Mouse (Mus musculus): ENCODE results near the gene Rbm15.

Gene Rbm15

GRCm38 (mm10) chr3:107333381-107334201 is at the start of gene Rbm15:
TSS of gene Rbm15 (minus strand) at chr3:107333673.
- peak; percentile 92 to 95 for DNase-seq (ENCODE audit: low spot score in 2 of 2)

- DNase-seq (ENCODE audit: low spot score in 2 of 2), result peak; percentile 44 to 53
These were observed 45.9 kb upstream of the Rbm15 start for GRCm38 (mm10) chr3:107379422-107379821.

- DNase-seq (ENCODE audit: low spot score in 2 of 2), result no peak
These were observed 45.2 kb upstream of the Rbm15 start for GRCm38 (mm10) chr3:107378626-107379025.

GRCm38 (mm10) chr3:107374948-107375664 is 41.6 kb upstream of the Rbm15 start:
- peak in 1 of 2 experiments; percentile 9 for DNase-seq (ENCODE audit: low spot score in 2 of 2)

- DNase-seq (ENCODE audit: low spot score in 2 of 2), result no peak
These were observed 35.7 kb upstream of the Rbm15 start for GRCm38 (mm10) chr3:107369156-107369555.

GRCm38 (mm10) chr3:107367938-107368599 is 34.6 kb upstream of the Rbm15 start:
- DNase-seq (ENCODE audit: low spot score in 2 of 2), result no peak

- DNase-seq (ENCODE audit: low spot score in 2 of 2), result no peak
These were observed 31.9 kb upstream of the Rbm15 start for GRCm38 (mm10) chr3:107365341-107365740.

- DNase-seq (ENCODE audit: low spot score in 2 of 2), result no peak
These were observed 29.9 kb upstream of the Rbm15 start for GRCm38 (mm10) chr3:107363391-107363790.

GRCm38 (mm10) chr3:107360341-107360740 is 26.9 kb upstream of the Rbm15 start:
- no peak for DNase-seq (ENCODE audit: low spot score in 2 of 2)

GRCm38 (mm10) chr3:107357700-107358234 is 24.3 kb upstream of the Rbm15 start:
- DNase-seq (ENCODE audit: low spot score in 2 of 2), result no peak

GRCm38 (mm10) chr3:107356964-107357441 is 23.5 kb upstream of the Rbm15 start:
- DNase-seq (ENCODE audit: low spot score in 2 of 2), result peak; percentile 71 to 84

- no peak for DNase-seq (ENCODE audit: low spot score in 2 of 2)
These were observed 22.3 kb upstream of the Rbm15 start for GRCm38 (mm10) chr3:107355618-107356260.

GRCm38 (mm10) chr3:107351706-107352105 is 18.2 kb upstream of the Rbm15 start:
- no peak for DNase-seq (ENCODE audit: low spot score in 2 of 2)

GRCm38 (mm10) chr3:107349006-107349405 is 15.5 kb upstream of the Rbm15 start:
- no peak for DNase-seq (ENCODE audit: low spot score in 2 of 2)

GRCm38 (mm10) chr3:107345033-107345725 is 11.7 kb upstream of the Rbm15 start:
- no peak for DNase-seq (ENCODE audit: low spot score in 2 of 2)

GRCm38 (mm10) chr3:107343971-107344370 is 10.5 kb upstream of the Rbm15 start:
- DNase-seq (ENCODE audit: low spot score in 2 of 2), result no peak

- no peak for DNase-seq (ENCODE audit: low spot score in 2 of 2)
These were observed 895 bp upstream of the Rbm15 start for GRCm38 (mm10) chr3:107334202-107334934.

GRCm38 (mm10) chr3:107332960-107333380 is 503 bp downstream of the Rbm15 start:
- DNase-seq (ENCODE audit: low spot score in 2 of 2), result peak in 1 of 2 experiments; percentile 96

GRCm38 (mm10) chr3:107332127-107332959 is 1.1 kb downstream of the Rbm15 start:
- DNase-seq (ENCODE audit: low spot score in 2 of 2), result peak; percentile 11 to 35

Data from urinary bladder, postnatal 36 days (tissue).